Mouse (Mus musculus): Measurements from ENCODE around the gene Olfr458.

- TF ChIP-seq GATA1 (IDR thresholded peaks at IDR 0.05; ENCODE audit: borderline replicate concordance, low read length), result no peak
- TF ChIP-seq FLI1 (IDR thresholded peaks at IDR 0.05; ENCODE audit: low read length), result no peak
Measured at GRCm38 (mm10) chr6:42470542-42470941, 5.5 kb upstream of the Olfr458 start.
